Mouse (Mus musculus): ENCODE results near the gene Gm29666.

Gm29666 gene

DNA sequence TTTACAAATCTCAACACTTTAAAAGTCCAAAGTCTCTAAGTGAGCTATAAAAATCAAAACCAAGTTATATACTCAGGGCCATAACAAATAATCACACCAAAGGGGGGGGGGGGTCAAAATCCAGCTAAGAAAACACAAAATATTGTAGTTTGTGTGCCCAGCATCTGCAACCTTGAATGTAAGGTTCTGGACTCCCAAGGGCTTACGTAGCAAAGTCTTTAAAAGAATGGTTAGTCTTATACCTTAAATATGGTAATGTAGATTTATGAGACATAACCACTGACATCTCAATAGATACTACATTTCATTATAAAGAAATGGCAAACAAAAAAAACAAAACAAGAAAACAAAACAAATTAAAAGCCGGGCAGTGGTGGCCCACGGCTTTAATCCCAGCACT lies at the start of gene Gm29666:
Gene Gm29666 (minus strand): TSS at position 101 of the 400 bp plus-strand sequence.
- DNase-seq (ENCODE audit: low spot score in 2 of 2) = no peak

DNA sequence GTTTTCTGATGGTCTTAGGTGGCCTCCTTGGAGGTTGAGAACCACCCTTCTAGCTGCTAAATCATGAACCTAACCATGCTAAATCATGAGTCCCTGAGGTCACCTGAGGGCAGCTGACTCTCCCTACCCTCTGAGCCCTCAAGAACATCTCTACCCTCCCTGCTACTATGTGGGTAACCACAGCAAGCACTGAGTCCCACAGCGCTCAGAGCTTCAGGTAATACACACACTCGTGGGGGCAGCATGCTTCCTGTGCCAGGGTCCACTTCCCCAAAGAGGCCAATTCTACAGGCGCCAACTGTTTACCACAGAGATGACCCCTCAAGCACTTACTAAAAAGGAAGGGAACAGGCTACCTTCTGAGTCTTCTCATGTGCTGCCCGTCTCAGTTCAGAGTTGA lies 48.7 kb upstream of the Gm29666 start:
- DNase-seq (ENCODE audit: low spot score in 2 of 2) = peak; percentile 33 to 38

DNA sequence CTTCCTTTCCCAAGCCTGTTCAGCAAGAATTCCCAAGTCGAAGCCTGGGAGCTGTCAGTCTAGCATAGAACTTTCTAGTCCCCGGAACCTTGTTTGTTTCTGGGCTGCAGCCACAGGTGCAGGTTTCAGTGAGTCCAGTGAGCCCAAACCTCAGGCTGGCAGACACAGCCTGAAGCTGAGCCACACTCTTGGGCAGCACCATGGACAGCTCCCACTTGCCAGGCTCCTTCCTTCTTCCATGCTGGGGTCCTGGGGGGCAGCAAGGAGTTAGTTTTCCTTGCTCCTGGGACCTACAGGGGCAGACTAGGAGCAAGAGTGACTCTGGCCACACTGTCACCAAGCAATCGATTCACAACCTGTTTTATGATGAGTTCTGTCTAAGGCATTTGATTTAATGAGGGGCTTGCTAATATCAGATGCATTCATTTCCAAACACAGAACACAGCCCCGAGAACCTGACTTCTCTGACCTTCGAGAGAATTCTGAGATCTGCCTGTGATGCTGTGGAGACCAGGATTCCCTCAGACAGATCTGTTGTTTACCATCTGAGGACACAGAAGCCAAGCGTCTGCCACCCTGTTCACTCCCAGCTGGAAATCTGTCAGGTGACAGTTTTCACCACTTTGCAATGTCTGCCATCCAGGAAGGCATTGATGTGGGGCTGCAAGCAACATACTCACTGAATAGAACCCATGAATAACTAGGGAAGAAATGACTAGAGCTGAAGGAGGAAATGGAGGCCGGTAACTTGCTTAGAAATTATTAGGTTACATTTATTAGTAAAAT lies 45.9 kb upstream of the Gm29666 start:
- DNase-seq (ENCODE audit: low spot score in 2 of 2) = peak in 1 of 2 experiments; percentile 28

DNA sequence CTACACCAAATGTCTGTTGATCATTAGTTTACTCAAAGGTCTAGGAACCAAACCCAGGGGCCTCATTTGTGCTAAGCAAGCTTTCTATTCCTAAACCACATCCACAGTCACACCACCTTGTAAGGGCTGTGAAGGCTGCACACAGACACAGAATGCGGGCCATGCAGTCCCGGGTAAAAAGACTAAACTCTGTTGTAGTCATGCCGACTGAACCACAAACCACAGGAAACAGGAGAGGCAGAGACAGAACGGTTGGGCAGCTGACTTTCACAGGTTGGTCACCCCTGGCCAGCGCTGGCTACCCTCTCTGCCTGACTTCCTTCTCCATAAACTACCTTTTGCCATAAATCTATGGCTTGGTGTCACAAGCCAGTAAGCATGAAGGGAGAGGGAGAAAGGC lies 44.9 kb upstream of the Gm29666 start:
- DNase-seq (ENCODE audit: low spot score in 2 of 2) = no peak

DNA sequence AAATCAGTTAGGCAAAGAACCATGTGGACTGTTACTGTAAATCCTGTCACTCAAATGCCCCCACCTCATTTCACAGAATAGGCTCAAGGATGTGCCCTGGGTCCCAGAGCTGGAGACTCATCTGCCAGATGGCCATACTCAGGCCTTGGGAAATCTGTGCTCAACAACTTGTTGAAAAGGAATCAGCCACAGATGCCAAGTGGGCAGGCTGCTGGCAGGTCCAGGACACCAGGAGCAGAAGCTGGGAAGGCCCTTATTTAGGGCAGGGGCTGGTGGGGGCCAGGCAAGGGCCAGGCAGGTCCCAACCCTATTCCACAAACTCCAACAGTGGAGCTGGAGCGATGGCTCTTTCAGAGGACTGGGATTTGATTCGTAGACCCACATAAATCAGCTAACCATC lies 42.7 kb upstream of the Gm29666 start:
- no peak for DNase-seq (ENCODE audit: low spot score in 2 of 2)

DNA sequence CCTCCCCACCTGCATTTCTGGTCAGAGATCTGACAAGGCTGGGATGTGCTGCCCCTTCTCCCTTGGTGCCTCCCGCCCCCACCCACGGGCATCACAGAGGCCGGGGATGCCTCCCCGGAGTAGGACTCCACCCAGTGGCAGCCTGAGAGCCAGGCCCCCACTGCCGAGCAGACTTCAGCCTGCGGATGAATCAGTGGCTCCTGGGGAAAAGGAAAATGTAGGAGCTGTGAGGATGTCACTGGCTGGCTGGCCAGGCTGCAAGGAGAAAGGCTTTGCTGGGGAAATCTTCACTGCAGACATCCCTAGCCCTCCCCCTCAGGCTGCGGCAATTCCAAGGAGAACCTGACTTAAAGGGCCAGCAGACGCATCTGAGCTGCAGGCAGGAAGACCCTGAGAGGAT lies 40.9 kb upstream of the Gm29666 start:
- no peak for DNase-seq (ENCODE audit: low spot score in 2 of 2)

DNA sequence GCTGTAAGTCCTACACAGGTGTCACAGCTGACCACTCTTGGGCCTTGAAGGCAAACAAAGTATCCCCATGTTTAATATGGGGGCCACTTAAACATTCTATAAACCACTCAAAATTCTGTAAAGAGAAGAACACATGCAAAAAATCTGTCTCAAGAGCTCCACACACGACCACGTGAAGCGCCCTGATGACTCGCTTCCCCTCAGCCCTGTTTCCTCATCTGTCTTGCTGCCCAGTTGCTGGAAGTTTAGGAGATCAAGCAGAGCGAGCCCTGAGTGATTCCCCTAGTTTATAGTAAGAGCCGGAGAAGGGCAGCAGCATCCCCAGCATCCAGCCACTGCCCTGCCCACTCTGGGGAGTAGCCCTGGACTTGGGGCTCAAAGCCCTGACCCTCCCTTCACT lies 40.1 kb upstream of the Gm29666 start:
- DNase-seq (ENCODE audit: low spot score in 2 of 2) = no peak

DNA sequence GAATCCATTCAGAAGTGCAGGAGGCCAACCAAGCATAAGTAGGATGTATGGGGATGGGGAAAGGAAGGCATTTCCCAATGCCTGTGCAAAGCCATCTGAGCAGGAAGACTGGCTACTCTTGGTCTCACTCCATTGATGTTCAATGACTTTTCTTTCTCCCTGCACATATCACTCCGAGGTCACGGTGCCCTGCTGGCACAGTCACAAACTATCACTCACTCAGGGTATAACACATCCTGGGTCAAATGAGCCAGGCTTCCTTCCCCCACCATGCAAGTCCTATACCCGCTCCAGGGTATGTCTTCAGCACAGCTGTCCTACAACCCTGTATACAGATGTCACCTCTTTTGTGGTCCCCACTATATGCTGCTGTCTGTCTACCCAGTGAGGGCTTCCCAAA lies 38.5 kb upstream of the Gm29666 start:
- DNase-seq (ENCODE audit: low spot score in 2 of 2) = no peak

DNA sequence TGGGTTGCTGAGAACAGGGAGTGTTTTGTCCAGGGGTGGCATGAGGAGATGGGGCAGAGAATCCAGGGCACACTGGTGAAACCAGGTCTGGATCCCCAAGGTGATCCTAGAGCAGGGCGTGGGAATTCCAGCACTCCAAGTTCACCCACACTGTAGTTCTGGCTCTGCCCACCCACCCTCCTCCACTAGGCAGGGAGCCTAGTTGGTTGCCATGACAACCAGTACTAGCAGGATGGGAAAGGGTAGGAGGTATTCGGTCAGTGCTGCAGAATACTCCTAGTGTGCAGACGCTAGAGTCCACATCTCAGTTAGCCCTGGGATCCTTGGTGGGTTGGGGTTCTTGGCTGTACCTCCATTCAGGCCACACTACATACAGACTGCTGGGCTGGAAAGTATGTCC lies 38.0 kb upstream of the Gm29666 start:
- no peak for DNase-seq (ENCODE audit: low spot score in 2 of 2)

DNA sequence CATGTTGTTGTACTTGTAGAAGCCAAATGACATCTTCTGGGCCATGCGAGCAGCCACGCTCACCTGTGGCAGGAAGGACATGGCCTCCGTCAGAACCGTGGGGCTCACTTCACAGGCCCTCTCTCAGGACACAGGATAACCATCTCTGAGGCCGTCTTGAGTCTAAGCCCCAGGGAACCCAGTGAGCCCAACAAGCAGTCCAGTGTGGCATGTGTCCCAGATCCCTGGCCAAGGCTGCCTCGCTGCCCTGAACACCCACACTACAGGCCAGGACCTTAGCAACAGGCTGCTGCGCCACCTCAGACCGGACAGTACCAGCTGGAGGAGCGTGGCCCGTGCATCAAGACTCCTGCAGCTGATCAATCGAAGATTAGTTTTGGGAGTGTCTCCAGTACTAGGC lies 33.4 kb upstream of the Gm29666 start:
- no peak for DNase-seq (ENCODE audit: low spot score in 2 of 2)

DNA sequence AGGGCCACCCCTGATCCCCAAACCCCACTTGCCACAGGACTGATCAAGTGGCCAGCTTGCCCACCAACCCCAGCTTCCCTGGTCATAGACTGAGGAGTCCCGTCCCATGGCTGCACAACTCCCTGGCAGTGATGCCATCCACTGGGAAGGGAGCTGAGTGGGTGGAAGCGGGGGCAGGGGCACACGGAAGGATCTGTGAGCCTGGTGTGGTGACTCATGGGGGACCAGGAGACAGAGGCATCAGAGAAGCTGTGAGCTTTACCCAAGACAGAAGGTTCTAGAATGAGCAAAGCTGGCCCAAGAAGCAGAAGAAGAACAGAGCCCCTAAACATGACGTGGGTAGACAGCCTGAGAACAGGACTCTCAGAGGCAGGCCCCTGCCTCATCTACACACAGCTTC lies 30.2 kb upstream of the Gm29666 start:
- no peak for DNase-seq (ENCODE audit: low spot score in 2 of 2)

DNA sequence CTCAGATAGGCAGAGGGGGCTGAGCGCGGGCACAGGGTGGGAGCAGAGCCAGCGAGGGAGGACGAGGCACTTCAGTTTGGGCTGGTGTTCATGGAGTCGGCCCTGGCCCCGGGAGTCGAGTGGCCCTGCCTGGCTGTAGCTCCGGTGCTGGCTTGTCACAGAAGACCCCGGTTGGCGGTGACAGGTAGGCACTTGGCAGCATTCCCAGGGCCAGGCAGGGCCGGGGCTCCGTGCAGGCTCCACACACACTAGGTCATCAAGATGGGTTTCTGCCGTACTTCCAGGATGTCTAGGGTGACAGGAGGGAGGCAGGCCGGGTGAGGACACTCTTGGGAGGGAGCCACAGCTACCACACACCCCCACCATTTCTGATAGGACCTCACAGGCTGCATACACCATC lies 29.2 kb upstream of the Gm29666 start:
- DNase-seq (ENCODE audit: low spot score in 2 of 2) = no peak

DNA sequence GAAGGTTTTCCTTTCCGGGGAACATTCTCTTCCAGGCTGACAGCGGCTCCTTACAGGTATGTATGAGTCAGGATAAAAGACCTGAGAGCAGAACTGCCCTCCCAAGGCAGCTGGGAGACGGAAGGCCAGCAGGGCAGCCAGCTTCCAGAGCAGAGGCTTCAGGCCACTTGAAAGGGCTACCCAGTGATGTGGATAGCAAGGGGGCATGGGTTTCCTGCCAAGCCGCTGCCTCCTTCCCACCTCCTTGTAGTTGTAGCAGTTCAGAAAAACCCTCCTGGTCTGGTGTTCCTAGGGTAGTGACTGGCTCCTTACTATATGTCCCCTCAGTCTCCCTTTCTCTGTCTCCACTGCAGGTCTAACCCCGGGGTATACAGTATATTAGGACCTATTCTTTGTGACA lies 24.5 kb upstream of the Gm29666 start:
- DNase-seq (ENCODE audit: low spot score in 2 of 2) = no peak

DNA sequence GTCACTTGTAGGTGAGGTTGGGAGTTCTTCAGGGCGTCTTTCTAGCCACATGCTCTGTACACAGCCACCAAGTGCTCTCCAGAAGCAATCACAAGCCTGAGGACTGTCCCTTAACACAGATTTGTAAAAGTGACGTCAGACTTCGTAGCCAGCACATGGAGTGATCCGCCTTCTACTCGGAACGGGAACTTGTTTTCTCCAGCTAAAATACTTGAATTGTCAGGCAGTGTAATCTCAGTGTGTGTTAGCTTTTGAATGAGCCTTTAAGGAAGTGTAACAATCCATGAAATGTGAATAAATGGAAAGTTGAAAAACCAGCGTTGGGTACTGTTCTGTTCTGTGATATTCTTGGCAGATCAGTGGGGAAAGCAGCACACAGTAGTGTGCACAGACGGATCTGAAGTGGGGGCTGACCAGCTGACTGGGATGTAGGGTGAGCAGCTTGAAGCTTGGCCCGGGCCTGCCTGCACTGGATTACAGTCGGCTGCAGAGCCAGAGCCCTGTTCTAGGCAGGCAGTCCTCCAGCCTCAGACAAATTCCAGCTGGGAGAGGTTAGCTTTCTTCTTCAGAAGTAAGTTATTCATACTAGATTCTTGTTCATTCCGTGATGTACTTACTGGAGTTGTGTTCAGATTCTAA lies 22.9 kb upstream of the Gm29666 start:
- DNase-seq (ENCODE audit: low spot score in 2 of 2) = no peak

DNA sequence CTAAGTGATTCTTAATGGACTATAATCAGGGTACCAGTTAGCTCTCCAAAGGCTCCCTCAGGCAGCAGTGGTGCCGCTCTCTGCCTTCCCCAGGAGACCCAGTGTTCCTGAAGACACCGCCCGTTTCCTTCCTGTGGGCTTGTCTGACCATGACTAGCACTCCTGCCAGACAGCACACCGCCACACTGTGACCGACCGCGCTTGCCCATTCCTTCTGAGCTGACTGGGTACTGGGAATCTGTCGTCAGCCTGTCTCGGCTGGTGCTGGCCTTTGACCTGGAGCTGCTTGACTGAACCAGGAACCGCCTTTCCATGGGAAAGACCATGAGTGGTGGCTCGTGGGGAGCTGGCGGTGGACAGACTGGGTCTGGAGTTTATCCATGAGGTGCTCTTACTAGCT lies 20.3 kb upstream of the Gm29666 start:
- no peak for DNase-seq (ENCODE audit: low spot score in 2 of 2)

DNA sequence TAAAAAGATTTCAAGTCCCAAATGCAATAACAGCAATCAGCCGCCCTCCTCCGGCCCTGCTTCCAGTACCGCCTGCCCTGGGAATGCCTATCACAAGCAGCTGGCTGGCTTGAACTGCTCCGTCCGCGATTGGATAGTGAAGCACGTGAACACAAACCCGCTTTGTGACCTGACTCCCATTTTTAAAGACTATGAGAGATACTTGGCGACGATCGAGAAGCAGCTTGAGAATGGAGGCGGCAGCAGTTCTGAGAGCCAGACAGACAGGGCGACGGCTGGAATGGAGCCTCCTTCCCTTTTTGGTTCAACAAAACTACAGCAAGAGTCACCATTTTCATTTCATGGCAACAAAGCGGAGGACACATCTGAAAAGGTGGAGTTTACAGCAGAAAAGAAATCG lies 15.1 kb upstream of the Gm29666 start:
- no peak for DNase-seq (ENCODE audit: low spot score in 2 of 2)

DNA sequence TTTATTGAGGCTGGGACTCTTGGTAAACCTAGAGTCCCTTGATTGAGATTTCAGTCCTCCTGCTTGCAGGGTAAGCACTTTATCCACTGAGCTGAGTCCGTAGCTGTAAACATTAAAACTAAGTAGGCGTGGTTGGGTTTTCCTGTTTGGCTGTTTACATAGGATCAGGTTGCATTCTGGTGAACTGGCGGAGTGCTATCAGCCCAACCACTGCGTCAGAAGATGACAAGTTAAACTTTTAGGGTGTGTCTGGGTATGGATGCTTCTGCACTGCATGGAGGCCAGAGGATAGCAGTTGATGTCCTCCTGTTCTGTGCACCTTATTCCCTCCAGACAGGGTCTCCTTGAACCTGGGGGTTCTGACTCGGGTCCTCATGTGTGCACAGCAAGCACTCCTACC lies 12.5 kb upstream of the Gm29666 start:
- DNase-seq (ENCODE audit: low spot score in 2 of 2) = no peak

DNA sequence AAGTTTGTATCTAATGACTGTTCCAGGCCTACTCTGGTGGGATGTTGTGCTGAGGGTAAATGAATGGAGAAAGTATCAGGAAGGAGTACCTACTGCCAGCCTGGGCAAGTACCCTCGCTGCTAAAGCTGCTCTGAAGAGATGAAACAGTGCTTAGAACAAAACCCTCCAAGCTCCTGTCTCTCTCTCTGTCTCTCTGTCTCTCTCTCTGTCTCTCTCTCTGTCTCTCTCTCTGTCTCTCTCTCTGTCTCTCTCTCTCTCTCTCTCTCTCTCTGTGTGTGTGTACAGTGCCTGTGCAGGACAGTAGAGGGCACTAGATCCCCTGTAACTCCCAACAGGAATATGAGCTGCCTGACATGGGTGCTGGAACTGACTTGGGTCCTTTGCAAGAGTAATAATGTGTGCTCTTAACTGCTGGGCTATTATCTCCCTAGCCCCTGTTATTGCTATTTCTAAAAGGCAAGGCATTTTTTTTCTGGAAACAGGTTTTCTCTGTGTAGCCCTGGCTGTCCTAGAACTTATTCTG lies 5.7 kb upstream of the Gm29666 start:
- DNase-seq (ENCODE audit: low spot score in 2 of 2) = no peak

DNA sequence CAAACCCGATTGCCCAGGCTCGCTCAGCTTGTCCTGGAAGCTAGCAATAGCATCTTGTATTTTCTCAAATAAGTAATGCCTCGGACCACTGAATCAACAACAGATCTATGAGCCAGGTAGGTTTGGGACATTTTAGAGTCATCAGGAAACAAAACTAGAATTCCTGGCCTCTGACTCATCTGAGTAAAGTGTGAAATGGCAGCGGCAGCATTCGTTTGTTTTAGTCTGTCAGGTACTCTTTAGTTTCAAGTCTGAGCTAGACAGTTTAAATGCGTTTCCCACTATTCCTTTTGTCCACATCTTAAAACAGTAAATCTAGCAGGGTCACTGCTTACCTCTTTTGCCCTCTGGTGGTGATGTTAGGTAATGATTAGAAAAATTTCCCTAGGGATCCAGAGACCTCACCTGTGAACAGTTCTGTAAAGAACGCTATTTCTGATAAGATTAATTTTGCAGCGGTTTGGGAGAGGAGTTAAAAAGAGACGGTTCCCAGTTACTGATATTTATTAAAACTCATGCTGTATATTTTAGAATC lies 5.0 kb upstream of the Gm29666 start:
- DNase-seq (ENCODE audit: low spot score in 2 of 2) = peak in 1 of 2 experiments; percentile 50

DNA sequence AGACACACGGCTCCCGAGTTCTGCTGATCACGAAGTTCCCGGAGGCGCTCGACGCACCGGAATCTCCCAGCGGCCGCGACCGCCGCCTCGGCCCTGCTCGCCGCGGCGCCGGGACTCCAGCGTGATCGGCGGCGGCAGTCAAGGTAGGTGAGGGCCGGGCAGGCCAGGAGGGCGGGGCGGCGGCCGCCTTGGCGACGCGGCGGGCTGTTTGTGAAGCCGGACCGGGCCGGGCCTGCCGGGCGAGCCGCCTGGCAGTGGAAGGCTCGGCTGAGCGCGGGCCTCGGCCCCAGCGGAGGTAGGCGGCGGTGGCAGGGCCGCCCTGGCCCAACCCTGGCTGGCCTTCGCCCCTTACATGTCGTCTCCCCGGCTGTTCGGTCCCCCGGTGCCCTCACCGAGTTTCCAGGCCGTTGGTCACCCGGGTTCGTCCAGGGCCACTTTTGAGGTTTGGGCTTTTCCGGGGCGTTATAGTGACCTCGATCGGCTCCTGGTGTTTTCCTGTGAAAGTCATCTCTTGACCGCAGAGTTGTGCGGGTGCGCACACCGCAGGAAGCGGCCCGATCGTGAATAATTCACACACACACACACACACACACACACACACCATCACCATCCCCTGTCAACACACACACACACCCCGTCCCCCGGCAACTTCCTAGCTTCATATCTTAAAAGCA lies 3.8 kb upstream of the Gm29666 start:
- DNase-seq (ENCODE audit: low spot score in 2 of 2) = no peak

DNA sequence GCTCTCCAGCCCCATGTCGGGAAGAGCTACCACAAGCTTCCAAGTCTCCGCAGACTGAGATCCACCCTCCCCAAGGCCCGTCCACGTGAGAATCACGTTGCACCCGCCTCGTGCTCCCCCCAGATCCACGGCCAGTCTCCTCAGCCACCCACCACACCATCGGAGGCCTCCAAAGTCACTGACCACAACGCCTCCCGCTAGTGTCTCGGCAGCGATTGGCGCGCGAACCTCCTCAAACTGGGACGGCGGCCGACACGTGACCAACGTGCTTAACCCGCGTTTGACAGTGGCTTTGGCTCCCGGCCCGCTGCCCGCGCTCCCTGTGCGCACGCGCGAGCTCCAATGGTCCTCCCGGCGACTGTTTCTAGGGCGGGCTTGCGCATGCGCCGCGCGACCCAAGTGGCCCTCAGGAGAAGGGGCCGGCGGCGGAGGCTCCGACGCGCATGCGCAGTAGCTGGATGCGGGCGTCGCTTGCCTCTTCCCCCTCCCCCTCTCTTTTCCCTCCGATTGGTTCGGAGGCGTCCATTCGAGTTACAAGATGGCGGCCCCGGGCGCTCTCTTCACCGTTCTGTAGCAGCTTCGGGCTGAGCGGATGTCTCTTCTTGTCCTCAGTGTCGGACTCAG lies 3.2 kb upstream of the Gm29666 start, which contains the start of gene Nup50:
Gene Nup50 (plus strand): TSS at position 528 of the 624 bp plus-strand sequence.
- DNase-seq (ENCODE audit: low spot score in 2 of 2) = peak; percentile 99

DNA sequence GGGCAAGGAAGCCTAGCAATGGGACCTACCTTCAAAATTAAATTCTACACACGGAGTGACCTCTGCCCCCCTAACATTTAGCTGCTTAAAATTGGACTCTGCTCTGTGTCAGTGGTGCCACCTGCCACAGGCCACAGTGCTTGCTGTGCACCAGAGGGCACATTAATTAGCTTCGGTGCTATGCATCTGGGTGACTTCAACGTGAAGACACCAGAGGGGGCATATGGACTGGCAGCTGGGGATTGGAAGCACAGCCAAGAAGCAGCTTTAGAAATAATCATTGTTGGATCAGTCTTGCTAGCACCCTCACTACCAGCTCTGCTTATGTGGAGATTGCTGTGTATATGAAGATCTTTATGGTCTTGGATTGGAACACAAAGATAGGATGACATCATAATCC lies 6.6 kb downstream of the Gm29666 start:
- no peak for DNase-seq (ENCODE audit: low spot score in 2 of 2)
